Comparison of ENCODE assay signal across 20 mouse cellular contexts in genomic region chr9:23345093-23345844, GRCm38 (mm10).
DNase-seq lines count a peak whose midpoint lies in the region; ATAC-seq and TF ChIP-seq lines count a peak whose summit lies in the region.
"Had no signal": no experiment of that assay in that cellular context is flagged by ENCODE, and none has a peak within 500 bp of the region (broad histone marks: within the 10 kb centered on the region; RNA-seq: fewer than 3 reads in every experiment).

No protein-coding gene starts in this region.

- H3K4me2 ChIP-seq in heart, embryonic 13.5 days, result peak overlapping the region; percentile 43
- no peak overlapping the region for H3K4me2 ChIP-seq in heart, postnatal 0 days (ENCODE audit: low read depth, low read length)
- no peak overlapping the region for H3K4me2 ChIP-seq in lung, embryonic 16.5 days (ENCODE audit: low read depth, low read length)
- H3K4me2 ChIP-seq in liver, postnatal 0 days (ENCODE audit: low read depth, low read length), result no peak overlapping the region
- H3K4me2 ChIP-seq: embryonic facial prominence, embryonic 13.5 days; forebrain, embryonic 13.5 days; hindbrain, embryonic 14.5 days; intestine, embryonic 15.5 days had no signal

- no peak for TF ChIP-seq CTCF in heart, postnatal 0 days (IDR thresholded peaks at IDR 0.05; ENCODE audit: low read depth)
- no peak for TF ChIP-seq CTCF in liver, postnatal 0 days (IDR thresholded peaks at IDR 0.05; ENCODE audit: low read depth)

- no peak for ATAC-seq in heart, embryonic 13.5 days (ENCODE audit: extremely low read depth, insufficient number of reproducible peaks, low FRiP score, low TSS enrichment)
- ATAC-seq in heart, postnatal 0 days (ENCODE audit: insufficient read depth, low read depth), result peak; percentile 73; the same call in 1 of the 2 replicates
- ATAC-seq in lung, embryonic 16.5 days (ENCODE audit: low read depth), result peak; percentile 75
- no peak for ATAC-seq in liver, postnatal 0 days
- ATAC-seq: forebrain, embryonic 13.5 days; forebrain, postnatal 0 days; intestine, embryonic 15.5 days had no signal

- H3K36me3 ChIP-seq in heart, embryonic 13.5 days, result no peaks in the 10 kb centered on the region
- H3K36me3 ChIP-seq in heart, postnatal 0 days (replicated peaks; ENCODE audit: control insufficient read depth, insufficient read depth, low read length), result no peaks in the 10 kb centered on the region
- H3K36me3 ChIP-seq in lung, embryonic 16.5 days (ENCODE audit: control insufficient read depth, insufficient read depth, low read length), result no peaks in the 10 kb centered on the region
- no peaks in the 10 kb centered on the region for H3K36me3 ChIP-seq in liver, postnatal 0 days (replicated peaks; ENCODE audit: insufficient read depth, low read length)
- H3K36me3 ChIP-seq: embryonic facial prominence, embryonic 13.5 days; hindbrain, embryonic 10.5 days; intestine, embryonic 15.5 days had no signal

- H3K4me3 ChIP-seq in heart, embryonic 13.5 days, result no peak overlapping the region
- no peak overlapping the region for H3K4me3 ChIP-seq in heart, postnatal 0 days (ENCODE audit: low read depth, low read length)
- no peak overlapping the region for H3K4me3 ChIP-seq in lung, embryonic 16.5 days (ENCODE audit: low read length)
- H3K4me3 ChIP-seq in liver, postnatal 0 days (ENCODE audit: low read depth, low read length), result no peak overlapping the region
- H3K4me3 ChIP-seq: embryonic facial prominence, embryonic 13.5 days; forebrain, embryonic 13.5 days; hindbrain, embryonic 10.5 days; intestine, embryonic 15.5 days had no signal

- no peak overlapping the region for H3K9ac ChIP-seq in heart, embryonic 13.5 days
- H3K9ac ChIP-seq in heart, postnatal 0 days (replicated peaks; ENCODE audit: low read depth, low read length), result no peak overlapping the region
- H3K9ac ChIP-seq in lung, embryonic 16.5 days (ENCODE audit: low read length), result no peak overlapping the region
- no peak overlapping the region for H3K9ac ChIP-seq in liver, postnatal 0 days (replicated peaks)
- H3K9ac ChIP-seq: embryonic facial prominence, embryonic 13.5 days; forebrain, embryonic 13.5 days; forebrain, postnatal 0 days; hindbrain, embryonic 14.5 days; intestine, embryonic 15.5 days had no signal

- peaks cover 13% of the 10 kb centered on the region for H3K4me1 ChIP-seq in heart, embryonic 13.5 days
- H3K4me1 ChIP-seq in heart, postnatal 0 days (ENCODE audit: control insufficient read depth, insufficient read depth), result peaks cover 9% of the 10 kb centered on the region; the same call in 1 of the 2 replicates
- H3K4me1 ChIP-seq in lung, embryonic 16.5 days (replicated peaks; ENCODE audit: control insufficient read depth, insufficient read depth, low read length), result peaks cover 14% of the 10 kb centered on the region
- no peaks in the 10 kb centered on the region for H3K4me1 ChIP-seq in liver, postnatal 0 days (ENCODE audit: insufficient read depth)
- H3K4me1 ChIP-seq: forebrain, embryonic 13.5 days; hindbrain, embryonic 10.5 days; intestine, embryonic 15.5 days had no signal

- no peaks in the 10 kb centered on the region for H3K9me3 ChIP-seq in heart, embryonic 13.5 days
- H3K9me3 ChIP-seq in heart, postnatal 0 days (replicated peaks; ENCODE audit: control insufficient read depth, low read length), result no peaks in the 10 kb centered on the region
- no peaks in the 10 kb centered on the region for H3K9me3 ChIP-seq in lung, embryonic 16.5 days (ENCODE audit: control insufficient read depth, low read length)
- no peaks in the 10 kb centered on the region for H3K9me3 ChIP-seq in liver, postnatal 0 days (ENCODE audit: low read length)
- H3K9me3 ChIP-seq: embryonic facial prominence, embryonic 13.5 days; forebrain, embryonic 13.5 days; hindbrain, embryonic 10.5 days; intestine, embryonic 15.5 days had no signal

- DNase-seq in heart, adult 9 months (ENCODE audit: low spot score in 2 of 2), result no peak
- DNase-seq in heart, postnatal 0 days (ENCODE audit: low spot score), result peak; percentile 80
- DNase-seq in heart, adult 18-20 months, result no peak
- no peak for DNase-seq in lung, postnatal 25 days (ENCODE audit: low spot score)
- peak; percentile 5 for DNase-seq in heart, postnatal 4 days
- no peak for DNase-seq in liver, postnatal 0 days
- DNase-seq: adrenal gland, adult 2 months; adrenal gland, postnatal 25 days; cerebellum, adult 18-20 months; cerebellum, adult 9-11 months; cerebellum, postnatal 36 days; forebrain, postnatal 0 days; gastrocnemius, postnatal 14 days had no signal

- 33% methylated on average over 8 of the region's 8 CpGs for WGBS in heart, embryonic 13.5 days
- WGBS in heart, postnatal 0 days, result 32% methylated on average over 8 of the region's 8 CpGs
- 25% methylated on average over 8 of the region's 8 CpGs for WGBS in lung, embryonic 16.5 days
- 57% methylated on average over 8 of the region's 8 CpGs for WGBS in liver, postnatal 0 days (ENCODE audit: insufficient replicate concordance)

- peak overlapping the region; percentile 71 for H3K27ac ChIP-seq in heart, embryonic 13.5 days (replicated peaks)
- peak overlapping the region; percentile 49; the same call in 1 of the 2 replicates for H3K27ac ChIP-seq in heart, postnatal 0 days (ENCODE audit: low read depth)
- peak overlapping the region; percentile 60 for H3K27ac ChIP-seq in lung, embryonic 16.5 days (ENCODE audit: low read length)
- no peak overlapping the region for H3K27ac ChIP-seq in liver, postnatal 0 days (ENCODE audit: low read depth)
- H3K27ac ChIP-seq: embryonic facial prominence, embryonic 13.5 days; forebrain, embryonic 13.5 days; hindbrain, embryonic 10.5 days; hindbrain, embryonic 14.5 days; intestine, embryonic 15.5 days had no signal

- H3K27me3 ChIP-seq in heart, embryonic 13.5 days (replicated peaks), result no peaks in the 10 kb centered on the region
- no peaks in the 10 kb centered on the region for H3K27me3 ChIP-seq in heart, postnatal 0 days (ENCODE audit: control insufficient read depth, insufficient read depth, low read length)
- no peaks in the 10 kb centered on the region for H3K27me3 ChIP-seq in lung, embryonic 16.5 days (ENCODE audit: control insufficient read depth, insufficient read depth, low read depth, low read length)
- H3K27me3 ChIP-seq in liver, postnatal 0 days (ENCODE audit: insufficient read depth, low read length), result no peaks in the 10 kb centered on the region
- H3K27me3 ChIP-seq: embryonic facial prominence, embryonic 13.5 days; forebrain, embryonic 13.5 days; intestine, embryonic 15.5 days had no signal

- TF ChIP-seq EP300 in heart, postnatal 0 days (IDR thresholded peaks at IDR 0.05; ENCODE audit: low read depth), result no peak
- TF ChIP-seq EP300 in liver, postnatal 0 days (IDR thresholded peaks at IDR 0.05; ENCODE audit: low read depth), result no peak

Comparison
In these comparisons a context has a peak if more than half of its experiments do, and no peak if none do; other contexts are left out.
1. ATAC-seq: peak in heart, postnatal 0 days (single experiment) and lung, embryonic 16.5 days (single experiment); none in heart, embryonic 13.5 days (single experiment) and liver, postnatal 0 days (single experiment).
2. DNase-seq: peak in heart, postnatal 0 days (single experiment) and heart, postnatal 4 days (single experiment); none in heart, adult 9 months (0 of 2), heart, adult 18-20 months (0 of 2), lung, postnatal 25 days (single experiment) and liver, postnatal 0 days (single experiment).